Mouse (Mus musculus): ENCODE results near the gene Blm. TPM values are rescaled to one million over a fixed set of nuclear protein-coding genes. Genes with fewer than 3 reads are reported as not detected.

The Blm gene
- polyA plus RNA-seq, 1 experiment = 27.8 TPM

- no peak for TF ChIP-seq GATA1 (IDR thresholded peaks at IDR 0.05; ENCODE audit: low read length)
- no peak for TF ChIP-seq TAL1 (IDR thresholded peaks at IDR 0.05; ENCODE audit: low read length)
- no peaks in the 10 kb centered on the region for H3K27me3 ChIP-seq (ENCODE audit: control insufficient read depth)
- H3K4me1 ChIP-seq (ENCODE audit: control insufficient read depth) = peaks cover 2% of the 10 kb centered on the region; the same call in 1 of the 2 replicates
- H3K9me3 ChIP-seq (ENCODE audit: control insufficient read depth, low read length) = no peaks in the 10 kb centered on the region
- no peak overlapping the region for H3K4me3 ChIP-seq (replicated peaks)
- H3K36me3 ChIP-seq (ENCODE audit: control insufficient read depth) = peaks cover 100% of the 10 kb centered on the region
Measured at GRCm38 (mm10) chr7:80457831-80458343, 77.0 kb downstream of the Blm start.

- H3K36me3 ChIP-seq (ENCODE audit: control insufficient read depth) = peaks cover 100% of the 10 kb centered on the region
- no peak overlapping the region for H3K4me3 ChIP-seq (replicated peaks)
- H3K4me1 ChIP-seq (ENCODE audit: control insufficient read depth) = peaks cover 3% of the 10 kb centered on the region; the same call in 1 of the 2 replicates
Measured at GRCm38 (mm10) chr7:80457241-80457640, 77.7 kb downstream of the Blm start.

GRCm38 (mm10) chr7:80456327-80456726 is 78.6 kb downstream of the Blm start:
- Histone ChIP-seq H3K36me3 (ENCODE audit: control insufficient read depth) (peaks cover 100% of the 10 kb centered on the region), H3K4me3 (replicated peaks) (no peak overlapping the region), H3K9me3 (ENCODE audit: control insufficient read depth, low read length) (no peaks in the 10 kb centered on the region), H3K4me1 (ENCODE audit: control insufficient read depth) (peaks cover 3% of the 10 kb centered on the region; the same call in 1 of the 2 replicates), H3K27me3 (ENCODE audit: control insufficient read depth) (no peaks in the 10 kb centered on the region)
- no peak for TF ChIP-seq GATA1 (IDR thresholded peaks at IDR 0.05; ENCODE audit: low read length)
- TF ChIP-seq TAL1 (IDR thresholded peaks at IDR 0.05; ENCODE audit: low read length) = no peak

More at GRCm38 (mm10) chr7:80457241-80457640, 77.7 kb downstream of the Blm start:
- TF ChIP-seq GATA1 (IDR thresholded peaks at IDR 0.05; ENCODE audit: low read length) (no peak), TAL1 (IDR thresholded peaks at IDR 0.05; ENCODE audit: low read length) (no peak)
- Histone ChIP-seq H3K27me3 (ENCODE audit: control insufficient read depth) (no peaks in the 10 kb centered on the region), H3K9me3 (ENCODE audit: control insufficient read depth, low read length) (no peaks in the 10 kb centered on the region)

GRCm38 (mm10) chr7:80455505-80456160 is 79.3 kb downstream of the Blm start:
- Histone ChIP-seq H3K36me3 (ENCODE audit: control insufficient read depth) (peaks cover 100% of the 10 kb centered on the region), H3K4me1 (ENCODE audit: control insufficient read depth) (peaks cover 8% of the 10 kb centered on the region), H3K27me3 (ENCODE audit: control insufficient read depth) (no peaks in the 10 kb centered on the region), H3K4me3 (replicated peaks) (no peak overlapping the region), H3K9me3 (ENCODE audit: control insufficient read depth, low read length) (no peaks in the 10 kb centered on the region)
- no peak for TF ChIP-seq GATA1 (IDR thresholded peaks at IDR 0.05; ENCODE audit: low read length)
- TF ChIP-seq TAL1 (IDR thresholded peaks at IDR 0.05; ENCODE audit: low read length) = no peak

- Histone ChIP-seq H3K4me3 (replicated peaks) (no peak overlapping the region), H3K36me3 (ENCODE audit: control insufficient read depth) (peaks cover 95% of the 10 kb centered on the region), H3K4me1 (ENCODE audit: control insufficient read depth) (peaks cover 16% of the 10 kb centered on the region), H3K9me3 (ENCODE audit: control insufficient read depth, low read length) (no peaks in the 10 kb centered on the region), H3K27me3 (ENCODE audit: control insufficient read depth) (no peaks in the 10 kb centered on the region)
- TF ChIP-seq GATA1 (IDR thresholded peaks at IDR 0.05; ENCODE audit: low read length) (no peak), TAL1 (IDR thresholded peaks at IDR 0.05; ENCODE audit: low read length) (no peak)
Measured at GRCm38 (mm10) chr7:80454786-80455185, 80.1 kb downstream of the Blm start.

- H3K4me1 ChIP-seq (ENCODE audit: control insufficient read depth) = peaks cover 22% of the 10 kb centered on the region
- no peak overlapping the region for H3K4me3 ChIP-seq (replicated peaks)
- no peaks in the 10 kb centered on the region for H3K27me3 ChIP-seq (ENCODE audit: control insufficient read depth)
- TF ChIP-seq TAL1 (IDR thresholded peaks at IDR 0.05; ENCODE audit: low read length) (no peak), GATA1 (IDR thresholded peaks at IDR 0.05; ENCODE audit: low read length) (no peak)
- H3K9me3 ChIP-seq (ENCODE audit: control insufficient read depth, low read length) = no peaks in the 10 kb centered on the region
- peaks cover 87% of the 10 kb centered on the region for H3K36me3 ChIP-seq (ENCODE audit: control insufficient read depth)
Measured at GRCm38 (mm10) chr7:80453997-80454396, 80.9 kb downstream of the Blm start.

GRCm38 (mm10) chr7:80453121-80453520 is 81.8 kb downstream of the Blm start:
- H3K4me3 ChIP-seq (replicated peaks) = no peak overlapping the region
- no peaks in the 10 kb centered on the region for H3K27me3 ChIP-seq (ENCODE audit: control insufficient read depth)
- H3K4me1 ChIP-seq (ENCODE audit: control insufficient read depth) = peaks cover 31% of the 10 kb centered on the region
- no peak for TF ChIP-seq GATA1 (IDR thresholded peaks at IDR 0.05; ENCODE audit: low read length)
- no peak for TF ChIP-seq TAL1 (IDR thresholded peaks at IDR 0.05; ENCODE audit: low read length)
- peaks cover 81% of the 10 kb centered on the region for H3K36me3 ChIP-seq (ENCODE audit: control insufficient read depth)
- H3K9me3 ChIP-seq (ENCODE audit: control insufficient read depth, low read length) = no peaks in the 10 kb centered on the region

- Histone ChIP-seq H3K9me3 (ENCODE audit: control insufficient read depth, low read length) (no peaks in the 10 kb centered on the region), H3K4me1 (ENCODE audit: control insufficient read depth) (peaks cover 35% of the 10 kb centered on the region), H3K4me3 (replicated peaks) (no peak overlapping the region), H3K27me3 (ENCODE audit: control insufficient read depth) (no peaks in the 10 kb centered on the region), H3K36me3 (ENCODE audit: control insufficient read depth) (peaks cover 73% of the 10 kb centered on the region)
- no peak for TF ChIP-seq GATA1 (IDR thresholded peaks at IDR 0.05; ENCODE audit: low read length)
- no peak for TF ChIP-seq TAL1 (IDR thresholded peaks at IDR 0.05; ENCODE audit: low read length)
Measured at GRCm38 (mm10) chr7:80452241-80452640, 82.7 kb downstream of the Blm start.

- no peaks in the 10 kb centered on the region for H3K27me3 ChIP-seq (ENCODE audit: control insufficient read depth)
- H3K36me3 ChIP-seq (ENCODE audit: control insufficient read depth) = peaks cover 70% of the 10 kb centered on the region
- peaks cover 41% of the 10 kb centered on the region for H3K4me1 ChIP-seq (ENCODE audit: control insufficient read depth)
- H3K9me3 ChIP-seq (ENCODE audit: control insufficient read depth, low read length) = no peaks in the 10 kb centered on the region
- TF ChIP-seq TAL1 (IDR thresholded peaks at IDR 0.05; ENCODE audit: low read length) (no peak), GATA1 (IDR thresholded peaks at IDR 0.05; ENCODE audit: low read length) (no peak)
- no peak overlapping the region for H3K4me3 ChIP-seq (replicated peaks)
Measured at GRCm38 (mm10) chr7:80451550-80452232, 83.2 kb downstream of the Blm start.

All from erythroblast, embryonic 14.5 days (primary cell).